Mouse (Mus musculus) neural tube, embryonic 14.5 days (tissue): ENCODE data around the gene Rpl39. TPM values are rescaled to one million over a fixed set of nuclear protein-coding genes. Genes with fewer than 3 reads are reported as not detected.

Experiments
- ATAC-seq: fragments of 200-750 bp; cut with Nextera tagmentation; 2 replicates; pipeline ENCODE4 v1.8.0; 2017; ENCODE audit warnings: low read depth, mild to moderate bottlenecking, moderate TSS enrichment, moderate library complexity
- H3K27ac ChIP-seq: fragments of 300-500 bp; sonication (generic); 2 replicates; pipeline ENCODE4 v1.5.1; 2014; ENCODE audit warnings: low read depth, mild to moderate bottlenecking, control low read depth, low read length, moderate library complexity, mixed read lengths
- H3K27me3 ChIP-seq: fragments of 300-500 bp; sonication (generic); 2 replicates; pipeline ENCODE4 v1.6.1; 2014; ENCODE audit warnings: low read length; ENCODE audit not compliant: control insufficient read depth, insufficient read depth
- H3K36me3 ChIP-seq: fragments of 300-500 bp; sonication (generic); 2 replicates; pipeline ENCODE4 v1.6.1; 2014; ENCODE audit warnings: low read length, mixed read lengths; ENCODE audit not compliant: control insufficient read depth, insufficient read depth
- H3K4me1 ChIP-seq: fragments of 300-500 bp; sonication (generic); 2 replicates; pipeline ENCODE4 v1.6.1; 2014; ENCODE audit warnings: low read length; ENCODE audit not compliant: control insufficient read depth, insufficient read depth
- H3K4me2 ChIP-seq: fragments of 300-500 bp; sonication (generic); 2 replicates; pipeline ENCODE4 v1.6.1; 2014; ENCODE audit warnings: mild to moderate bottlenecking, low read depth, low read length, control low read depth
- H3K4me3 ChIP-seq: fragments of 300-500 bp; sonication (generic); 2 replicates; pipeline ENCODE4 v1.5.1; 2014; ENCODE audit warnings: low read depth, low read length, control low read depth, mixed read lengths
- H3K9ac ChIP-seq: fragments of 300-500 bp; sonication (generic); replicated peaks from 2 replicates; pipeline ENCODE4 v1.6.1; 2014; ENCODE audit warnings: low read depth, mild to moderate bottlenecking, control low read depth, low read length, mixed read lengths
- H3K9me3 ChIP-seq: fragments of 300-500 bp; sonication (generic); 2 replicates; pipeline ENCODE4 v1.6.1; 2016; ENCODE audit warnings: low read length; ENCODE audit not compliant: control insufficient read depth
- WGBS: fragments of 180-500 bp; shearing (Covaris S2); extraction: QIAGEN DNeasy Blood & Tissue Kit; methylation state at CpG from one replicate; pipeline ENCODE4 v1.1.7; 2014; 5-methylcytosine and 5-hydroxymethylcytosine counted together
- polyA plus RNA-seq: library from polyadenylated mRNA; unstranded; fragments of >200 nt; fragmentation: Nextera tagmentation; extraction: Ambion mirVana; gene quantifications from 2 replicates; pipeline ENCODE4 v1.2.1, GENCODE M21; 2014

Rpl39 gene
- 292 and 307 TPM in 2 replicates for polyA plus RNA-seq

DNA sequence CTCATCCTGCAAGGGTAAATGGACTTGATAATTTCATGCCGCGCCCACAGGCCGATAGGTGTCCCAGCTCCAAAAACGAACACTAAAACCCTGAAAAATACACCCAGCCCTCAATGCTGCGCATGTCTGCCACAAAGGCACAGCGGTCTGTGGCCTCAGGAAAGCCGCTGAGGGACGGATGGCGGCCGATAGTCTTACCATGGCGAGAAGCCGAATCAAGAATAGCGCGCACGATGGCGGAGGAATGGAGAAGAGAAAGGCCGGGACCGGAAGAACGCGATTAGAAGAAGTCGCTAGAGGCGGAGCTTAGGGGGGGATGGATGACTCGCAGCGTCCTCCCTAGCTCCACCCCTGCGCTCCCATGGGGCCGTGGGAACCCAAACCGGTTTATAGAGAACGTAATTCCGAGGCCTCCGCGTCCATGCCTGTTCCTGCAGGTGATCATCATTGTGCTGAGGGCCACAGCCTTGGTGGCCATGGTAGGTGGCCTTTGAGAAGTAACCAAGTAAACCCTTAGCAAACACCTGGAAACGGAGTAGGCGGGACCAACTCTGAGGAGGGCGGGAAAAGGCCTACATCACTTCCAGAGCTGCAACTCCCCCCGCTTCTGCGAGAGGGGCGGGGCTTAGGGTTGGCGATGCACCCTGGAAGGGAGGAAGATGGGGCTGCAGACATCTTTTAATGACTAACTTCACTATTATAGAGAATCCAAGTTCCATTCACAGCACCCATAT, at the start of gene Rpl39:
Gene Rpl39, minus strand, starts transcription at position 476 of the 734 bp plus-strand sequence.
- Histone ChIP-seq H3K9me3 (no peaks in the 10 kb centered on the region), H3K4me3 (peak within 1 kb of the TSS; percentile 57), H3K4me1 (peaks cover 7% of the 10 kb centered on the region; the same call in 1 of the 2 replicates), H3K27me3 (no peaks in the 10 kb centered on the region), H3K36me3 (no peaks in the 10 kb centered on the region), H3K4me2 (peak within 1 kb of the TSS; percentile 70), H3K9ac (peak within 1 kb of the TSS; percentile 57), H3K27ac (peak within 1 kb of the TSS; percentile 77)
- WGBS, result 13% methylated on average over 34 of the region's 38 CpGs
- peak; percentile 94 for ATAC-seq

DNA sequence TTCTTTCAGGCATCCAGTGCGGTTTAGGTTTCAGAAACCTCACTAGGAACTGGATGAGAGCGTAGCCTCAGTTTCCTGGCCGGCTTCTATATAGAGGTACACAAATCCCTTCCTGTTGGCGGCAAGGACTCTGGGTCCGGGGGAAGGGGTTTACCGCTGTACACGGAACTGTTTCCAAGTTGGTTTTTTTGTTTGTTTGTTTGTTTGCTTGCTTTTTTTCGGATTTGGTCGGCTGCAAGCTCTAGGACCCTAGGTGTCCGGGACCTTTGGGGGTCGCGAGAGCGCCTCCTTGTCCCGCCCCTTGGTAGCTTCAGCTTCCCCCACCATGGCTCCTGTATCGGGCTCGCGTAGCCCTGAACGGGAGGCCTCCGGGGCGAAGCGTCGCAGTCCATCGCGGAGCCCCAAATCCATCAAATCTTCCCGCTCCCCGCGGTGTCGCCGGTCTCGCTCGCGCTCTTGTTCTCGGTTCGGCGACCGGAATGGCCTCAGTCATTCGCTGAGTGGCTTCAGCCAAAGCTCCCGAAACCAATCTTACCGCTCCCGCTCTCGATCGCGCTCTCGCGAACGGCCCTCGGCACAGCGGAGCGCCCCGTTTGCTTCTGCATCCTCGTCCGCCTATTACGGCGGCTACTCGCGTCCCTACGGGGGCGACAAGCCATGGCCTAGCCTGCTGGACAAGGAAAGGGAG, 41.6 kb upstream of the Rpl39 start, which contains the start of gene Nkap:
Gene Nkap, plus strand, starts transcription at position 125 of the 688 bp plus-strand sequence.
- H3K36me3 ChIP-seq, result no peaks in the 10 kb centered on the region
- H3K4me1 ChIP-seq, result peaks cover 3% of the 10 kb centered on the region; the same call in 1 of the 2 replicates
- no peaks in the 10 kb centered on the region for H3K9me3 ChIP-seq
- H3K9ac ChIP-seq, result peak within 1 kb of the TSS; percentile 68
- peak within 1 kb of the TSS; percentile 57 for H3K4me2 ChIP-seq
- WGBS, result 7% methylated on average over 56 of the region's 58 CpGs
- H3K27me3 ChIP-seq, result no peaks in the 10 kb centered on the region
- ATAC-seq, result peak; percentile 89
- peak within 1 kb of the TSS; percentile 55 for H3K27ac ChIP-seq
- H3K4me3 ChIP-seq, result peak within 1 kb of the TSS; percentile 58

DNA sequence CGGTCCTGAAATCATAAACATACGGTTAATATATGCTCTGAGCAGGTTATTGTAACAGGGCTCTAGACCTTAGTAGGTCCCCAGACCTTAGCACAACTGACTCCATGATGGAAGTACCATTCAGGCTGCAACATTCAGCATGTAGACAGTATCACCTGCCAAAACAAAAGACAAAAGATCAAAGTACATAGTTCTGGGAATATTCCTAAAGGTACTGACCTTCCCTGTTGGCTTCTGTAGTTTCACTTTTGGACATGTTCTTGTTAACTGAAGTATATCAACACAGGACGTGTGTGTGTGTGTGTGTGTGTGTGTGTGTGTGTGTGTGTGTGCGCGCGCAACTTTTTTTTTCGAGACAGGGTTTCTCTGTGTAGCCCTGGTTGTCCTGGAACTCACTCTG, 40.3 kb upstream of the Rpl39 start:
- no peak overlapping the region for H3K9ac ChIP-seq
- peaks cover 3% of the 10 kb centered on the region; the same call in 1 of the 2 replicates for H3K4me1 ChIP-seq

DNA sequence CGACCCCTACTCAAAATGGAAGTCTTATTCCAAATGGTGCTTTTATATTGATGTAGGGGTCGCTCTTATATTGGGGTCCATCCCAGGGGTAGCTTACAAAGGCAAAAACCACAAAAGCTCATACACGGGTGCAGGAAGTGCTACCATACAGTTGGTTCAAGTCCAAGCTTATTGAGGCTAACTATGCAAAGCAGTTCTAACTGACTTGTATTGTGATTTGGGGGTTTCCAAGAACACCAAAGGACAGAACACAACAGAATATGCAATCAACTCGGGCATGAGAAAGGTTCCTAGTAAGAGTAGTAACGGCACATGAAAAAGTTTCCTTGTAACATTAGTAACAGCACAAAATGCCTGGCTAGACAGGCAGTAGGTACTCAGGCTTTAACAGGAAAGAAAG, 35.0 kb upstream of the Rpl39 start:
- Histone ChIP-seq H3K9ac (no peak overlapping the region), H3K9me3 (no peaks in the 10 kb centered on the region), H3K27ac (no peak overlapping the region), H3K36me3 (no peaks in the 10 kb centered on the region), H3K27me3 (no peaks in the 10 kb centered on the region), H3K4me2 (no peak overlapping the region), H3K4me1 (no peaks in the 10 kb centered on the region), H3K4me3 (no peak overlapping the region)
- 73% methylated on average over 5 of the region's 5 CpGs for WGBS
- ATAC-seq, result no peak

More for the DNA sequence above, 40.3 kb upstream of the Rpl39 start:
- no peak for ATAC-seq
- 97% methylated on average over 7 of the region's 7 CpGs for WGBS
- Histone ChIP-seq H3K9me3 (no peaks in the 10 kb centered on the region), H3K36me3 (no peaks in the 10 kb centered on the region), H3K27me3 (no peaks in the 10 kb centered on the region), H3K4me2 (no peak overlapping the region), H3K4me3 (no peak overlapping the region), H3K27ac (no peak overlapping the region)

DNA sequence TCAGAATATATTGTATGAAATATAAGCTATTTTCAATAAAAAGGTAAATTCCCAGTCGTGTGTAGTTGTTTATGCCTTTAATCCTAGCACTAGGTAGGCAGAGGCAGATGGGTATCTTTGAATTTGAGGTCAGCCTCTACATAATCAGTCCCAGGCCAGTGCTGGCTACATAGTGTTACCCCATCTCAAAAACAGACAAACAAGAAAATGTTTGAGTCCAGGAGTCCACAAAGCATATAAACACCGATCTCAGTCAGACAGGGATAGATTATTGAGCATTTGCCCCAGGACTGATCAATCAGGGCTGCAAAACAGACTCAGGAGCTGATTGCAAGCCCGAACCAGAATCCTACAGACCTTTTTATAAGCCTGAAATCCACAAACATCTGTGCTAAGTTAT, 34.4 kb upstream of the Rpl39 start:
- Histone ChIP-seq H3K27me3 (no peaks in the 10 kb centered on the region), H3K4me3 (no peak overlapping the region), H3K36me3 (no peaks in the 10 kb centered on the region), H3K9ac (no peak overlapping the region), H3K9me3 (no peaks in the 10 kb centered on the region), H3K4me1 (no peaks in the 10 kb centered on the region), H3K27ac (no peak overlapping the region), H3K4me2 (no peak overlapping the region)
- no peak for ATAC-seq
- 70% methylated on average over 3 of the region's 3 CpGs for WGBS

DNA sequence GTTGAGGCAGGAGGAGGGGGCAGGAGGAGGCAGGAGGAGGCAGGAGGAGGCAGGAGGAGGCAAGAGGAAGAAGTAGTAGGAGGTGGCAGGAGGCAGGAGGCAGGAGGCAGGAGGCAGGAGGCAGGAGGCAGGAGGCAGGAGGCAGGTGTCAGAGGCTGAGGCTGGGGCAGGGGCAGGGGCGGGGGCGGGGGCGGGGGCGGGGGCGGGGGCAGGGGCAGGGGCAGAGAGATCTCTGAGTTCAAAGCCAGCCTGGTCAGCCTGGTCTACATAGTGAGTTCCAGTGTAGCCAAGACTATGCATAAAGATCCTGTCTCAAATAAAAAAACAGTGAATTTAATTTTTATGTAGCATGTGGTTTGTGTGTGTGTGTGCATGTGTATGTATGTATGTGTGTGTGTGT, 31.9 kb upstream of the Rpl39 start:
- Histone ChIP-seq H3K9ac (no peak overlapping the region), H3K9me3 (no peaks in the 10 kb centered on the region), H3K4me3 (no peak overlapping the region), H3K36me3 (no peaks in the 10 kb centered on the region), H3K27ac (no peak overlapping the region), H3K27me3 (no peaks in the 10 kb centered on the region), H3K4me1 (no peaks in the 10 kb centered on the region), H3K4me2 (no peak overlapping the region)
- no CpG with 5 or more reads among the region's 5 CpGs for WGBS
- no peak for ATAC-seq

DNA sequence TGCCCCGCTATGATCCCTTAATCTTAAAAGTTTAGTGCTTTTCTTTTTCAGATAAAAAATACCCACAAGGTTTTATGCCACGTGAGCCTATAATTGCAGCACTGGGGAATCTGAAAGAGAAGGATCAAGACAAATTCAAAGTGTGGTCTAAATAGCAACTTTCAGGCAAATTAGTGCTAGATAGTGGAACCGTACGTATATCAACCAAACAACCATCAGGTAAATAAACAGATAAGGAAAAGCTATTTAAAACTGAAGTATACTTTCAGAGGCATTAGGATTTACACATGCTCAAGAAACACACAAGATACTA, 25.6 kb upstream of the Rpl39 start:
- H3K4me3 ChIP-seq, result no peak overlapping the region
- no peak overlapping the region for H3K4me2 ChIP-seq
- no peak for ATAC-seq

DNA sequence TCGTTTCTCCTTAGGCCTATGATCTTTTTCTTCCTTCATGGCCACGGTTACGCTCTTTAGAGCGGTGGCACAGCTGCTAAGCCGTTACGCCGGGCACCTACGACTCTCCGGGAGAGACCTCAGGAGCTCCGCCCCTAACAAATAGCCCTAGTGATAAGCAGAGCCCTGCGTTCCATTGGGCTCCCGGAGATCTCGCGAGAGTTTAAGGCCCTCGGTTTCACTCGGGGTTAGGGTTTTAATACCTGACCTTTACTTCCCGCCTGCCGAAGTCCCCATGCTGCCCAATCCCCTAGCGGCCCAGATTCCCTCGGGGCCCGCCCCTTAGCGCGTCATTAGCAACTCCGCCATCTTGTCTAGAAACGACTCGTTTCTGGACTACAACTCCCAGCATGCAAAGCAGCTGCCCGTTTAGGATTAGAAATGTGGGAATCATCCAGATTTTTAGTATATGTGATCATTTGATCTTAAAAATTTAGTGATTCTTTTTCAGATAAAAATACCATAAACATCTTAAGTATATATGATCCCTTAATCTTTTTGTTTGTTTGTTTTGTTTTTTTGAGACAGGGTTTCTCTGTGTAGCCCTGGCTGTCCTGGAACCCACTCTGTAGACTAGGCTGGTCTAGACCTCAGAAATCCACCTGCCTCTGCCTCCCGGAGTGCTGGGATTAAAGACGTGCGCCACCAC, 25.1 kb upstream of the Rpl39 start, which contains the start of gene Upf3b:
Gene Upf3b, minus strand, starts transcription at position 130 of the 688 bp plus-strand sequence.
- Histone ChIP-seq H3K4me2 (peak within 1 kb of the TSS; percentile 54), H3K9ac (peak within 1 kb of the TSS; percentile 51), H3K4me1 (no peaks in the 10 kb centered on the region), H3K4me3 (peak within 1 kb of the TSS; percentile 47), H3K36me3 (no peaks in the 10 kb centered on the region), H3K9me3 (no peaks in the 10 kb centered on the region), H3K27me3 (no peaks in the 10 kb centered on the region), H3K27ac (peak within 1 kb of the TSS; percentile 84)
- 23% methylated on average over 30 of the region's 30 CpGs for WGBS
- peak; percentile 97 for ATAC-seq

More for the DNA sequence above, 25.6 kb upstream of the Rpl39 start:
- Histone ChIP-seq H3K36me3 (no peaks in the 10 kb centered on the region), H3K27me3 (no peaks in the 10 kb centered on the region), H3K4me1 (no peaks in the 10 kb centered on the region), H3K9me3 (no peaks in the 10 kb centered on the region), H3K9ac (no peak overlapping the region), H3K27ac (no peak overlapping the region)
- WGBS, result 80% methylated on average over 4 of the region's 4 CpGs
